Mouse (Mus musculus) limb, embryonic 14.5 days (tissue): Measurements from ENCODE around the gene Usp19. TPM values are rescaled to one million over a fixed set of nuclear protein-coding genes. Genes with fewer than 3 reads are reported as not detected.
A peak's percentile ranks its signal among the peaks of the same experiment; 100 is the strongest.

Source experiments
- ATAC-seq: fragments of 200-750 bp; cut with Nextera tagmentation; 2 replicates; pipeline ENCODE4 v1.8.0; 2017; ENCODE audit warnings: low read depth, moderate number of reproducible peaks, moderate TSS enrichment; ENCODE audit not compliant: low FRiP score
- DNase-seq: peaks from one replicate; pipeline ENCODE4 v3.0.0-alpha.2; 2015; ENCODE audit warnings: low spot score
- H3K27ac ChIP-seq: fragments of 300-500 bp; sonication (generic); replicated peaks from 2 replicates; pipeline ENCODE4 v1.5.1; 2014; ENCODE audit warnings: low read depth, mild to moderate bottlenecking, low read length, moderate library complexity, mixed read lengths
- H3K27me3 ChIP-seq: fragments of 300-500 bp; sonication (generic); 2 replicates; pipeline ENCODE4 v1.6.1; 2014; ENCODE audit warnings: low read length, mixed read lengths; ENCODE audit not compliant: control insufficient read depth, insufficient read depth
- H3K36me3 ChIP-seq: fragments of 300-500 bp; sonication (generic); 2 replicates; pipeline ENCODE4 v1.6.1; 2014; ENCODE audit warnings: mild to moderate bottlenecking, low read length, moderate library complexity, mixed read lengths; ENCODE audit not compliant: control insufficient read depth, insufficient read depth
- H3K4me1 ChIP-seq: fragments of 300-500 bp; sonication (generic); 2 replicates; pipeline ENCODE4 v1.6.1; 2014; ENCODE audit warnings: antibody characterized with exemption, low read length, mixed read lengths; ENCODE audit not compliant: control insufficient read depth, insufficient read depth
- H3K4me2 ChIP-seq: fragments of 300-500 bp; sonication (generic); replicated peaks from 2 replicates; pipeline ENCODE4 v1.6.1; 2014; ENCODE audit warnings: low read depth, mild to moderate bottlenecking, low read length, moderate library complexity; ENCODE audit not compliant: severe bottlenecking
- H3K4me3 ChIP-seq: fragments of 300-500 bp; sonication (generic); replicated peaks from 2 replicates; pipeline ENCODE4 v1.5.1; 2014; ENCODE audit warnings: low read length
- H3K9ac ChIP-seq: fragments of 300-500 bp; sonication (generic); 2 replicates; pipeline ENCODE4 v1.6.1; 2014; ENCODE audit warnings: mild to moderate bottlenecking, low read depth, low read length, moderate library complexity; ENCODE audit not compliant: severe bottlenecking
- H3K9me3 ChIP-seq: fragments of 300-500 bp; sonication (generic); 2 replicates; pipeline ENCODE4 v1.6.1; 2016; ENCODE audit warnings: low read length; ENCODE audit not compliant: control insufficient read depth
- POLR2A ChIP-seq: fragments of 200-500 bp; IDR thresholded peaks from 2 replicates; pipeline ENCODE4 v1.8.0; 2012; ENCODE audit warnings: inconsistent platforms, mild to moderate bottlenecking, moderate library complexity, borderline replicate concordance; ENCODE audit not compliant: insufficient read depth, insufficient read length; ENCODE audit errors: extremely low read depth
- WGBS: fragments of 180-500 bp; shearing (Covaris S2); extraction: QIAGEN DNeasy Blood & Tissue Kit; methylation state at CpG from one replicate; pipeline ENCODE4 v1.1.7; 2014; 5-methylcytosine and 5-hydroxymethylcytosine counted together
- polyA plus RNA-seq, 2 experiments: library from polyadenylated mRNA; depleted of rRNA in 1 of 2; stranded (reverse) in 1 of 2; unstranded in 1 of 2; fragments of >200 nt; fragmentation: Nextera tagmentation in 1 of 2; extraction: Ambion mirVana in 1 of 2; gene quantifications; 2 replicates each; pipeline versions ENCODE4 v1.2.1 to v1.2.3; 2012 to 2014

The Usp19 gene
- polyA plus RNA-seq, 2 experiments, result 59.3 to 160 TPM

GRCm38 (mm10) chr9:108517931-108518332, 27.5 kb downstream of the Usp19 start:
- no peak for TF ChIP-seq POLR2A
- peak overlapping the region; percentile 98 for H3K9ac ChIP-seq
- H3K4me2 ChIP-seq, result peak overlapping the region; percentile 62
- WGBS, result under 1% methylated on average over 13 of the region's 13 CpGs
- H3K4me3 ChIP-seq, result peak overlapping the region; percentile 95
- H3K9me3 ChIP-seq, result no peaks in the 10 kb centered on the region
- H3K36me3 ChIP-seq, result peaks cover 46% of the 10 kb centered on the region
- no peaks in the 10 kb centered on the region for H3K27me3 ChIP-seq
- DNase-seq (peak; percentile 75), ATAC-seq (no peak)
- peak overlapping the region; percentile 100 for H3K27ac ChIP-seq
- peaks cover 13% of the 10 kb centered on the region for H3K4me1 ChIP-seq

GRCm38 (mm10) chr9:108521604-108522003, 31.2 kb downstream of the Usp19 start:
- no peak overlapping the region for H3K4me2 ChIP-seq
- no peak overlapping the region for H3K4me3 ChIP-seq
- H3K36me3 ChIP-seq, result peaks cover 22% of the 10 kb centered on the region
- no peaks in the 10 kb centered on the region for H3K9me3 ChIP-seq
- ATAC-seq (no peak), DNase-seq (no peak)
- WGBS, result 96% methylated on average over 2 of the region's 2 CpGs
- H3K4me1 ChIP-seq, result peaks cover 6% of the 10 kb centered on the region
- TF ChIP-seq POLR2A, result no peak
- H3K9ac ChIP-seq, result no peak overlapping the region
- H3K27me3 ChIP-seq, result no peaks in the 10 kb centered on the region
- no peak overlapping the region for H3K27ac ChIP-seq

- Histone ChIP-seq H3K4me3 (no peak overlapping the region), H3K27ac (no peak overlapping the region), H3K4me1 (peaks cover 6% of the 10 kb centered on the region), H3K9me3 (no peaks in the 10 kb centered on the region), H3K9ac (no peak overlapping the region), H3K27me3 (no peaks in the 10 kb centered on the region), H3K4me2 (no peak overlapping the region), H3K36me3 (peaks cover 27% of the 10 kb centered on the region)
- ATAC-seq (no peak), DNase-seq (no peak)
- WGBS, result 96% methylated on average over 4 of the region's 4 CpGs
- TF ChIP-seq POLR2A, result no peak
Measured at GRCm38 (mm10) chr9:108523341-108523740, 32.9 kb downstream of the Usp19 start.

- DNase-seq, result no peak
- WGBS, result 87% methylated on average over 3 of the region's 3 CpGs
Measured at GRCm38 (mm10) chr9:108525400-108525799, 35.0 kb downstream of the Usp19 start.

GRCm38 (mm10) chr9:108530954-108531353, 40.6 kb downstream of the Usp19 start:
- 91% methylated on average over 1 of the region's 1 CpGs for whole genome bisulfite sequencing
- Histone ChIP-seq H3K4me1 (no peaks in the 10 kb centered on the region), H3K9ac (no peak overlapping the region), H3K36me3 (peaks cover 76% of the 10 kb centered on the region), H3K9me3 (no peaks in the 10 kb centered on the region), H3K27ac (no peak overlapping the region), H3K27me3 (no peaks in the 10 kb centered on the region), H3K4me3 (no peak overlapping the region), H3K4me2 (no peak overlapping the region)
- ATAC-seq (no peak), DNase-seq (no peak)
- no peak for TF ChIP-seq POLR2A

More at GRCm38 (mm10) chr9:108525400-108525799, 35.0 kb downstream of the Usp19 start:
- no peak for ATAC-seq
- H3K9me3 ChIP-seq, result no peaks in the 10 kb centered on the region
- no peaks in the 10 kb centered on the region for H3K27me3 ChIP-seq
- H3K27ac ChIP-seq, result no peak overlapping the region
- no peak overlapping the region for H3K4me3 ChIP-seq
- H3K4me2 ChIP-seq, result no peak overlapping the region
- no peak for TF ChIP-seq POLR2A
- no peak overlapping the region for H3K9ac ChIP-seq
- peaks cover 33% of the 10 kb centered on the region for H3K36me3 ChIP-seq
- H3K4me1 ChIP-seq, result no peaks in the 10 kb centered on the region

GRCm38 (mm10) chr9:108531496-108531895, 41.1 kb downstream of the Usp19 start:
- Histone ChIP-seq H3K4me2 (no peak overlapping the region), H3K4me1 (no peaks in the 10 kb centered on the region), H3K9me3 (no peaks in the 10 kb centered on the region), H3K9ac (no peak overlapping the region), H3K27me3 (no peaks in the 10 kb centered on the region), H3K27ac (no peak overlapping the region), H3K36me3 (peaks cover 81% of the 10 kb centered on the region), H3K4me3 (no peak overlapping the region)
- WGBS, result 98% methylated on average over 1 of the region's 1 CpGs
- ATAC-seq, result no peak
- no peak for TF ChIP-seq POLR2A
- no peak for DNase-seq
